Mouse (Mus musculus) heart, postnatal 36 days (tissue): Measurements from ENCODE around the gene Gm28230. TPM values are rescaled to one million over a fixed set of nuclear protein-coding genes. Genes with fewer than 3 reads are reported as not detected.

Experiments used
- DNase-seq, 2 experiments: peaks; one replicate each; pipeline ENCODE4 v3.0.0; 2021 to 2022
- intact Hi-C: fragments of 180-260 bp; cut with DNase I; formaldehyde crosslinking; loops from one replicate; pipeline ENCODE4 v1.15.1; 2025
- total RNA-seq, 2 experiments: library from RNA; stranded (reverse); gene quantifications; 2 replicates each; pipeline ENCODE4 v1.2.3; 2021

The Gm28230 gene
- total RNA-seq, 2 experiments from 2014 or later: not detected

GRCm38 (mm10) chr2:74690338-74690716 lies 36.2 kb upstream of the Gm28230 start:
- DNase-seq: no peak
- intact Hi-C loops: loop anchor here (10.0 kb wide), 1 partner anchor 1416 kb away; the partner anchor contains the start of gene Sp9

- intact Hi-C loops: loop anchor here (10.0 kb wide), 1 partner anchor 1416 kb away; the partner anchor contains the start of gene Sp9
- no peak for DNase-seq
These were observed 35.2 kb upstream of the Gm28230 start, which contains the start of gene Hoxd10 for GRCm38 (mm10) chr2:74691022-74691951. TSS of gene Hoxd10 (plus strand) at chr2:74691924.

- intact Hi-C loops: loop anchor here (10.0 kb wide), 1 partner anchor 1417 kb away; the partner anchor contains the start of gene Sp9
These were observed 34.3 kb upstream of the Gm28230 start for GRCm38 (mm10) chr2:74691995-74692807.

GRCm38 (mm10) chr2:74692808-74693431 lies 33.6 kb upstream of the Gm28230 start:
- no peak for DNase-seq
- intact Hi-C loops: loop anchor here (10.0 kb wide), 1 partner anchor 1418 kb away; the partner anchor contains the start of gene Sp9

More at GRCm38 (mm10) chr2:74691995-74692807, 34.3 kb upstream of the Gm28230 start:
- DNase-seq: no peak

GRCm38 (mm10) chr2:74693432-74693827 lies 33.1 kb upstream of the Gm28230 start:
- intact Hi-C loops: loop anchor here (10.0 kb wide), 1 partner anchor 1419 kb away; the partner anchor contains the start of gene Sp9

GRCm38 (mm10) chr2:74694066-74694465 lies 32.5 kb upstream of the Gm28230 start:
- intact Hi-C loops: loop anchor here (10.0 kb wide), 1 partner anchor 1419 kb away; the partner anchor contains the start of gene Sp9
- no peak for DNase-seq

More at GRCm38 (mm10) chr2:74693432-74693827, 33.1 kb upstream of the Gm28230 start:
- DNase-seq: no peak

GRCm38 (mm10) chr2:74695383-74695782 lies 31.1 kb upstream of the Gm28230 start:
- DNase-seq: no peak
- intact Hi-C loops: loop anchor here (10.0 kb wide), 1 partner anchor 1421 kb away; the partner anchor contains the start of gene Sp9

GRCm38 (mm10) chr2:74695813-74696430 lies 30.6 kb upstream of the Gm28230 start:
- intact Hi-C loops: loop anchor here (10.0 kb wide), 1 partner anchor 1421 kb away; the partner anchor contains the start of gene Sp9
- no peak for DNase-seq

GRCm38 (mm10) chr2:74696442-74697335 lies 29.8 kb upstream of the Gm28230 start:
- no peak for DNase-seq
- intact Hi-C loops: loop anchor here (10.0 kb wide), 1 partner anchor 1422 kb away; the partner anchor contains the start of gene Sp9

GRCm38 (mm10) chr2:74697567-74698121 lies 28.9 kb upstream of the Gm28230 start, which contains the start of gene Hoxd9:
TSS of gene Hoxd9 (plus strand) at chr2:74697727.
- no peak for DNase-seq
- intact Hi-C loops: loop anchor here (10.0 kb wide), 1 partner anchor 1423 kb away; the partner anchor contains the start of gene Sp9

- DNase-seq: no peak
These were observed 28.1 kb upstream of the Gm28230 start for GRCm38 (mm10) chr2:74698201-74699052.

GRCm38 (mm10) chr2:74699053-74699430 lies 27.5 kb upstream of the Gm28230 start:
- no peak for DNase-seq
- intact Hi-C loops: loop anchor here (10.0 kb wide), 1 partner anchor 1424 kb away; the partner anchor contains the start of gene Sp9

More at GRCm38 (mm10) chr2:74698201-74699052, 28.1 kb upstream of the Gm28230 start:
- intact Hi-C loops: loop anchor here (10.0 kb wide), 1 partner anchor 1424 kb away; the partner anchor contains the start of gene Sp9

- intact Hi-C loops: loop anchor here (5.0 to 10.0 kb wide), 5 partner anchors 262 to 1425 kb away; partner anchors contain the start of gene Sp9
These were observed 26.6 kb upstream of the Gm28230 start for GRCm38 (mm10) chr2:74699664-74700545.

GRCm38 (mm10) chr2:74700546-74701112 lies 25.9 kb upstream of the Gm28230 start:
- intact Hi-C loops: loop anchor here (5.0 to 10.0 kb wide), 4 partner anchors 262 to 1084 kb away; no protein-coding TSS in a partner anchor

More at GRCm38 (mm10) chr2:74699664-74700545, 26.6 kb upstream of the Gm28230 start:
- no peak for DNase-seq

More at GRCm38 (mm10) chr2:74700546-74701112, 25.9 kb upstream of the Gm28230 start:
- DNase-seq: no peak
